Mouse (Mus musculus) heart, postnatal 0 days (tissue): Measurements from ENCODE around the gene Ak3.

ENCODE experiments used
- CTCF ChIP-seq: IDR thresholded peaks from 2 replicates; pipeline ENCODE4 v1.5.1; 2016; ENCODE audit warnings: antibody characterized with exemption, control low read depth, low read depth
- EP300 ChIP-seq: IDR thresholded peaks from 2 replicates; pipeline ENCODE4 v1.6.1; 2016; ENCODE audit warnings: antibody characterized with exemption, low read depth

GRCm38 (mm10) chr19:29019647-29020046 is 28.1 kb downstream of the Ak3 start:
- no peak for TF ChIP-seq EP300
- TF ChIP-seq CTCF = peak; percentile 22
